Mouse (Mus musculus): ENCODE data around the gene Atp1a4. TPM values are rescaled to one million over a fixed set of nuclear protein-coding genes. Genes with fewer than 3 reads are reported as not detected.
A peak's percentile ranks its signal among the peaks of the same experiment; 100 is the strongest.

Gene Atp1a4
- total and polyA plus RNA-seq, 3 experiments, result 0.05 TPM; not detected in 2

- H3K9me3 ChIP-seq (replicated peaks), result no peaks in the 10 kb centered on the region
- no peak for TF ChIP-seq POLR2AphosphoS5 (IDR thresholded peaks at IDR 0.05; ENCODE audit: insufficient replicate concordance, low read depth, low read length)
- TF ChIP-seq CTCF (IDR thresholded peaks at IDR 0.05; ENCODE audit: low read depth, low read length), result no peak
- H3K36me3 ChIP-seq (replicated peaks), result no peaks in the 10 kb centered on the region
- H3K4me3 ChIP-seq (ENCODE audit: low read depth, low read length), result no peak overlapping the region
- ATAC-seq (ENCODE audit: extremely low read depth, insufficient number of reproducible peaks, low FRiP score, poor library complexity, severe bottlenecking) (no peak), DNase-seq (ENCODE audit: low spot score) (no peak)
- H3K27me3 ChIP-seq (ENCODE audit: insufficient read depth, low read length), result peaks cover 8% of the 10 kb centered on the region; the same call in 1 of the 2 replicates
- 0 out of 2 replicates have a peak, but pooled peaks cover 4% of the 10 kb centered on the region for H3K4me1 ChIP-seq (ENCODE audit: insufficient read depth, low read depth, low read length)
These were observed 15.8 kb downstream of the Atp1a4 start for GRCm38 (mm10) chr1:172242401-172242800.

- ATAC-seq (ENCODE audit: extremely low read depth, insufficient number of reproducible peaks, low FRiP score, poor library complexity, severe bottlenecking), result peak; percentile 45
These were observed 17.1 kb downstream of the Atp1a4 start for GRCm38 (mm10) chr1:172240945-172241708.

GRCm38 (mm10) chr1:172229215-172229614 is 29.0 kb downstream of the Atp1a4 start:
- Histone ChIP-seq H3K27me3 (ENCODE audit: insufficient read depth, low read length) (peaks cover 17% of the 10 kb centered on the region), H3K4me1 (ENCODE audit: insufficient read depth, low read depth, low read length) (no peaks in the 10 kb centered on the region), H3K9me3 (replicated peaks) (no peaks in the 10 kb centered on the region), H3K4me3 (ENCODE audit: low read depth, low read length) (no peak overlapping the region), H3K36me3 (replicated peaks) (no peaks in the 10 kb centered on the region)
- TF ChIP-seq GATA1 (IDR thresholded peaks at IDR 0.05; ENCODE audit: borderline replicate concordance, low read length) (no peak), POLR2AphosphoS5 (IDR thresholded peaks at IDR 0.05; ENCODE audit: insufficient replicate concordance, low read depth, low read length) (no peak), GATA2 (IDR thresholded peaks at IDR 0.05; ENCODE audit: borderline replicate concordance, low read depth, low read length) (no peak), CTCF (IDR thresholded peaks at IDR 0.05; ENCODE audit: low read depth, low read length) (no peak), TAL1 (conservative IDR thresholded peaks at IDR 0.05; ENCODE audit: low read depth, low read length) (no peak)
- DNase-seq (ENCODE audit: low spot score), result no peak
- ATAC-seq (ENCODE audit: extremely low read depth, insufficient number of reproducible peaks, low FRiP score, poor library complexity, severe bottlenecking), result no peak

More at GRCm38 (mm10) chr1:172240945-172241708, 17.1 kb downstream of the Atp1a4 start:
- TF ChIP-seq POLR2AphosphoS5 (IDR thresholded peaks at IDR 0.05; ENCODE audit: insufficient replicate concordance, low read depth, low read length), result no peak
- no peak for TF ChIP-seq TAL1 (conservative IDR thresholded peaks at IDR 0.05; ENCODE audit: low read depth, low read length)
- TF ChIP-seq GATA1 (IDR thresholded peaks at IDR 0.05; ENCODE audit: borderline replicate concordance, low read length), result no peak
- TF ChIP-seq GATA2 (IDR thresholded peaks at IDR 0.05; ENCODE audit: borderline replicate concordance, low read depth, low read length), result no peak
- no peak for TF ChIP-seq CTCF (IDR thresholded peaks at IDR 0.05; ENCODE audit: low read depth, low read length)
- no peak for DNase-seq (ENCODE audit: low spot score)
- Histone ChIP-seq H3K9me3 (replicated peaks) (no peaks in the 10 kb centered on the region), H3K27me3 (ENCODE audit: insufficient read depth, low read length) (peaks cover 8% of the 10 kb centered on the region; the same call in 1 of the 2 replicates), H3K36me3 (replicated peaks) (no peaks in the 10 kb centered on the region), H3K4me3 (ENCODE audit: low read depth, low read length) (no peak overlapping the region), H3K4me1 (ENCODE audit: insufficient read depth, low read depth, low read length) (0 out of 2 replicates have a peak, but pooled peaks cover 4% of the 10 kb centered on the region)

GRCm38 (mm10) chr1:172228209-172228608 is 30.0 kb downstream of the Atp1a4 start:
- ATAC-seq (ENCODE audit: extremely low read depth, insufficient number of reproducible peaks, low FRiP score, poor library complexity, severe bottlenecking) (no peak), DNase-seq (ENCODE audit: low spot score) (no peak)
- no peak for TF ChIP-seq GATA2 (IDR thresholded peaks at IDR 0.05; ENCODE audit: borderline replicate concordance, low read depth, low read length)
- no peak for TF ChIP-seq CTCF (IDR thresholded peaks at IDR 0.05; ENCODE audit: low read depth, low read length)
- TF ChIP-seq POLR2AphosphoS5 (IDR thresholded peaks at IDR 0.05; ENCODE audit: insufficient replicate concordance, low read depth, low read length), result no peak
- TF ChIP-seq GATA1 (IDR thresholded peaks at IDR 0.05; ENCODE audit: borderline replicate concordance, low read length), result no peak
- no peak for TF ChIP-seq TAL1 (conservative IDR thresholded peaks at IDR 0.05; ENCODE audit: low read depth, low read length)
- no peaks in the 10 kb centered on the region for H3K36me3 ChIP-seq (replicated peaks)
- no peak overlapping the region for H3K4me3 ChIP-seq (ENCODE audit: low read depth, low read length)
- H3K27me3 ChIP-seq (ENCODE audit: insufficient read depth, low read length), result peaks cover 23% of the 10 kb centered on the region
- H3K4me1 ChIP-seq (ENCODE audit: insufficient read depth, low read depth, low read length), result no peaks in the 10 kb centered on the region
- no peaks in the 10 kb centered on the region for H3K9me3 ChIP-seq (replicated peaks)

- Histone ChIP-seq H3K4me1 (ENCODE audit: insufficient read depth, low read depth, low read length) (peaks cover 14% of the 10 kb centered on the region), H3K36me3 (replicated peaks) (no peaks in the 10 kb centered on the region), H3K27me3 (ENCODE audit: insufficient read depth, low read length) (peaks cover 29% of the 10 kb centered on the region), H3K9me3 (replicated peaks) (no peaks in the 10 kb centered on the region), H3K4me3 (ENCODE audit: low read depth, low read length) (no peak overlapping the region)
- no peak for DNase-seq (ENCODE audit: low spot score)
- ATAC-seq (ENCODE audit: extremely low read depth, insufficient number of reproducible peaks, low FRiP score, poor library complexity, severe bottlenecking), result no peak
- TF ChIP-seq GATA1 (IDR thresholded peaks at IDR 0.05; ENCODE audit: borderline replicate concordance, low read length), result no peak
- no peak for TF ChIP-seq TAL1 (conservative IDR thresholded peaks at IDR 0.05; ENCODE audit: low read depth, low read length)
- TF ChIP-seq POLR2AphosphoS5 (IDR thresholded peaks at IDR 0.05; ENCODE audit: insufficient replicate concordance, low read depth, low read length), result no peak
- TF ChIP-seq CTCF (IDR thresholded peaks at IDR 0.05; ENCODE audit: low read depth, low read length), result no peak
- no peak for TF ChIP-seq GATA2 (IDR thresholded peaks at IDR 0.05; ENCODE audit: borderline replicate concordance, low read depth, low read length)
These were observed 36.7 kb downstream of the Atp1a4 start for GRCm38 (mm10) chr1:172221297-172222063.

- H3K4me3 ChIP-seq (ENCODE audit: low read depth, low read length), result no peak overlapping the region
- H3K27me3 ChIP-seq (ENCODE audit: insufficient read depth, low read length), result peaks cover 29% of the 10 kb centered on the region
- TF ChIP-seq GATA2 (IDR thresholded peaks at IDR 0.05; ENCODE audit: borderline replicate concordance, low read depth, low read length), result no peak
- no peak for TF ChIP-seq TAL1 (conservative IDR thresholded peaks at IDR 0.05; ENCODE audit: low read depth, low read length)
- TF ChIP-seq GATA1 (IDR thresholded peaks at IDR 0.05; ENCODE audit: borderline replicate concordance, low read length), result no peak
- no peak for TF ChIP-seq CTCF (IDR thresholded peaks at IDR 0.05; ENCODE audit: low read depth, low read length)
- no peak for TF ChIP-seq POLR2AphosphoS5 (IDR thresholded peaks at IDR 0.05; ENCODE audit: insufficient replicate concordance, low read depth, low read length)
- DNase-seq (ENCODE audit: low spot score) (no peak), ATAC-seq (ENCODE audit: extremely low read depth, insufficient number of reproducible peaks, low FRiP score, poor library complexity, severe bottlenecking) (no peak)
- no peaks in the 10 kb centered on the region for H3K9me3 ChIP-seq (replicated peaks)
- peaks cover 15% of the 10 kb centered on the region for H3K4me1 ChIP-seq (ENCODE audit: insufficient read depth, low read depth, low read length)
- no peaks in the 10 kb centered on the region for H3K36me3 ChIP-seq (replicated peaks)
These were observed 37.8 kb downstream of the Atp1a4 start for GRCm38 (mm10) chr1:172220414-172220813.
